19 mouse cellular contexts compared by ENCODE assay signal in the genomic region with DNA sequence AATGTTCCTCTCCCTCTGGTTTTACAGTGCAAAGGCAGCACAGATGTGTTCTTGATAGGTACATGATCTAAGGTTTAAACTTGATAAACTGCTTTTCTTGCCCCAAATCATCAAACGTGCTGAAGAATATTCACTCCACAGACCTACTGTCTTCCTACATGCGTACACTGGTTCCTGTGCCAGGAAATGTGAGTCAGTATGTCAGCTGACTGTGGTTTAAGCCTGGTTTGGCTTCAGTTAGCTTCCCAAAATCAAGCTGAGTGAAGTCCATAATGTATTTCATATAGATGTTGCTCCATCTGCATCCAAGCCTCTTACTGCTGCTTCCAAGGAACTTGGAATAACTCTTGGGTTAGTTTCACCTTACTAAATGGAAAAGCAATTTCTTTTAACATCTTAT.
DNase-seq lines count a peak whose midpoint lies in the region; ATAC-seq and TF ChIP-seq lines count a peak whose summit lies in the region.
"Had no signal": no experiment of that assay in that cellular context is flagged by ENCODE, and none has a peak within 500 bp of the region (broad histone marks: within the 10 kb centered on the region; RNA-seq: fewer than 3 reads in every experiment).

No protein-coding gene starts in this region.

- H3K4me3 ChIP-seq in embryonic fibroblast, embryonic 13.5 days (ENCODE audit: insufficient read depth, low read length): no peak overlapping the region
- H3K4me3 ChIP-seq in forebrain, embryonic 14.5 days (ENCODE audit: low read depth, low read length): no peak overlapping the region
- H3K4me3 ChIP-seq in midbrain, embryonic 11.5 days (ENCODE audit: low read depth, low read length): no peak overlapping the region
- H3K4me3 ChIP-seq: forebrain, embryonic 15.5 days; gastrocnemius, adult 2 months; heart, adult 2 months; liver, embryonic 12.5 days; lung, embryonic 15.5 days; midbrain, embryonic 12.5 days had no signal

- no peak for TF ChIP-seq POLR2A in embryonic fibroblast, embryonic 13.5 days (IDR thresholded peaks at IDR 0.05; ENCODE audit: low read depth, low read length)

- H3K27me3 ChIP-seq in forebrain, embryonic 14.5 days (replicated peaks; ENCODE audit: control insufficient read depth, insufficient read depth, low read length): no peaks in the 10 kb centered on the region
- H3K27me3 ChIP-seq in midbrain, embryonic 11.5 days (ENCODE audit: control insufficient read depth, insufficient read depth, low read length): no peaks in the 10 kb centered on the region
- H3K27me3 ChIP-seq: forebrain, embryonic 15.5 days; liver, embryonic 12.5 days; lung, embryonic 15.5 days; midbrain, embryonic 12.5 days had no signal

- TF ChIP-seq CTCF in embryonic fibroblast, embryonic 13.5 days (IDR thresholded peaks at IDR 0.05; ENCODE audit: borderline replicate concordance, insufficient read depth, low read length): no peak

- H3K4me1 ChIP-seq in embryonic fibroblast, embryonic 13.5 days (ENCODE audit: control insufficient read depth, insufficient read depth, low read length): peaks cover 10% of the 10 kb centered on the region
- no peaks in the 10 kb centered on the region for H3K4me1 ChIP-seq in forebrain, embryonic 14.5 days (ENCODE audit: control insufficient read depth, insufficient read depth, low read length)
- H3K4me1 ChIP-seq in midbrain, embryonic 11.5 days (ENCODE audit: control insufficient read depth, insufficient read depth, low read length): no peaks in the 10 kb centered on the region
- H3K4me1 ChIP-seq: forebrain, embryonic 15.5 days; liver, embryonic 12.5 days; lung, embryonic 15.5 days; midbrain, embryonic 12.5 days had no signal

- peaks cover 74% of the 10 kb centered on the region for H3K36me3 ChIP-seq in forebrain, embryonic 14.5 days (ENCODE audit: control insufficient read depth, insufficient read depth, low read length)
- H3K36me3 ChIP-seq in midbrain, embryonic 11.5 days (ENCODE audit: control insufficient read depth, insufficient read depth, low read length): peaks cover 37% of the 10 kb centered on the region

- peak; percentile 22 for DNase-seq in adrenal gland, postnatal 10 days
- DNase-seq in adrenal gland, adult 8-10 months: no peak
- DNase-seq in right cerebral cortex, adult 18-20 months: peak; percentile 21
- DNase-seq in right cerebral cortex, postnatal 10 days (ENCODE audit: low spot score in 2 of 2): no peak
- DNase-seq in forebrain, embryonic 14.5 days (ENCODE audit: low spot score): no peak
- no peak for DNase-seq in midbrain, embryonic 11.5 days (ENCODE audit: low spot score, missing footprints)
- no peak for DNase-seq in layer of hippocampus, postnatal 36 days
- DNase-seq: B cell, adult 2 months; cerebellum, adult 18-20 months; gastrocnemius, adult 2 months; heart, adult 2 months; heart, postnatal 10 days; kidney, adult 9 months; kidney, postnatal 4 days had no signal

- no peak overlapping the region for H3K9ac ChIP-seq in forebrain, embryonic 14.5 days (ENCODE audit: low read length)
- H3K9ac ChIP-seq in midbrain, embryonic 11.5 days (ENCODE audit: low read length): no peak overlapping the region
- H3K9ac ChIP-seq: forebrain, embryonic 15.5 days; liver, embryonic 12.5 days; lung, embryonic 15.5 days; midbrain, embryonic 12.5 days had no signal

- peak overlapping the region; percentile 89 for H3K27ac ChIP-seq in embryonic fibroblast, embryonic 13.5 days (ENCODE audit: insufficient read depth, low read length)
- H3K27ac ChIP-seq in forebrain, embryonic 14.5 days (ENCODE audit: low read depth, low read length): no peak overlapping the region
- H3K27ac ChIP-seq in midbrain, embryonic 11.5 days (ENCODE audit: low read depth, low read length): no peak overlapping the region
- H3K27ac ChIP-seq: forebrain, embryonic 15.5 days; gastrocnemius, adult 2 months; heart, adult 2 months; liver, embryonic 12.5 days; lung, embryonic 15.5 days; midbrain, embryonic 12.5 days had no signal

- H3K9me3 ChIP-seq in forebrain, embryonic 14.5 days (replicated peaks; ENCODE audit: control insufficient read depth, low read length): no peaks in the 10 kb centered on the region
- H3K9me3 ChIP-seq in midbrain, embryonic 11.5 days (ENCODE audit: control insufficient read depth, low read length): peaks cover 3% of the 10 kb centered on the region; the same call in 1 of the 2 replicates
- H3K9me3 ChIP-seq: forebrain, embryonic 15.5 days; liver, embryonic 12.5 days; lung, embryonic 15.5 days; midbrain, embryonic 12.5 days had no signal

- 93% methylated on average over 2 of the region's 2 CpGs for WGBS in forebrain, embryonic 14.5 days
- WGBS in midbrain, embryonic 11.5 days: 95% methylated on average over 2 of the region's 2 CpGs

- no peak overlapping the region for H3K4me2 ChIP-seq in forebrain, embryonic 14.5 days (ENCODE audit: low read length)
- no peak overlapping the region for H3K4me2 ChIP-seq in midbrain, embryonic 11.5 days
- H3K4me2 ChIP-seq: forebrain, embryonic 15.5 days; liver, embryonic 12.5 days; lung, embryonic 15.5 days; midbrain, embryonic 12.5 days had no signal

- ATAC-seq in forebrain, embryonic 14.5 days: no peak
- ATAC-seq in midbrain, embryonic 11.5 days (ENCODE audit: low FRiP score): no peak
- ATAC-seq: forebrain, embryonic 15.5 days; liver, embryonic 12.5 days had no signal

Comparison
In these comparisons a context has a peak if more than half of its experiments do, and no peak if none do; other contexts are left out.
1. DNase-seq: peak in adrenal gland, postnatal 10 days (single experiment) and right cerebral cortex, adult 18-20 months (single experiment); none in adrenal gland, adult 8-10 months (single experiment), right cerebral cortex, postnatal 10 days (0 of 2), forebrain, embryonic 14.5 days (single experiment), midbrain, embryonic 11.5 days (single experiment) and layer of hippocampus, postnatal 36 days (0 of 2).